Mouse (Mus musculus) G1E (cell line): ENCODE data around the gene Slc4a4. TPM values are rescaled to one million over a fixed set of nuclear protein-coding genes. Genes with fewer than 3 reads are reported as not detected.

Source experiments
- ATAC-seq: 2 replicates; pipeline ENCODE4 v1.8.0; 2016; ENCODE audit warnings: mild to moderate bottlenecking; ENCODE audit not compliant: insufficient number of reproducible peaks, poor library complexity, low FRiP score, severe bottlenecking; ENCODE audit errors: extremely low read depth
- DNase-seq: peaks from one replicate; pipeline ENCODE4 v3.0.0; 2012; ENCODE audit warnings: low spot score
- H3K27me3 ChIP-seq: 2 replicates; pipeline ENCODE4 v1.6.1; 2012; ENCODE audit warnings: mild to moderate bottlenecking, low read length, inconsistent platforms; ENCODE audit not compliant: insufficient read depth
- H3K36me3 ChIP-seq: replicated peaks from 2 replicates; pipeline ENCODE3; 2012; ENCODE audit warnings: mild to moderate bottlenecking, inconsistent platforms
- H3K4me1 ChIP-seq: 2 replicates; pipeline ENCODE4 v1.6.1; 2012; ENCODE audit warnings: low read depth, low read length, inconsistent platforms, mixed read lengths; ENCODE audit not compliant: insufficient read depth
- H3K4me3 ChIP-seq: 2 replicates; pipeline ENCODE4 v1.5.1; 2012; ENCODE audit warnings: low read depth, mild to moderate bottlenecking, inconsistent platforms, low read length, moderate library complexity, mixed read lengths
- H3K9me3 ChIP-seq: replicated peaks from 2 replicates; pipeline ENCODE4 v1.6.1; 2012; ENCODE audit warnings: inconsistent platforms
- CTCF ChIP-seq: IDR thresholded peaks from 2 replicates; pipeline ENCODE4 v1.5.1; 2012; ENCODE audit warnings: low read depth, low read length, inconsistent platforms, mixed read lengths
- GATA1 ChIP-seq: IDR thresholded peaks from 2 replicates; pipeline ENCODE4 v1.6.1; 2012; ENCODE audit warnings: borderline replicate concordance, low read length, inconsistent platforms, mixed read lengths
- GATA2 ChIP-seq: IDR thresholded peaks from 2 replicates; pipeline ENCODE4 v1.6.1; 2012; ENCODE audit warnings: low read depth, low read length, inconsistent platforms, borderline replicate concordance
- POLR2AphosphoS5 ChIP-seq: IDR thresholded peaks from 2 replicates; pipeline ENCODE4 v1.6.1; 2012; ENCODE audit warnings: low read depth, low read length, inconsistent platforms; ENCODE audit not compliant: insufficient replicate concordance
- TAL1 ChIP-seq: conservative IDR thresholded peaks from 2 replicates; pipeline ENCODE4 v1.6.1; 2012; ENCODE audit warnings: low read depth, low read length, inconsistent platforms, mixed read lengths
- polyA plus RNA-seq: library from polyadenylated mRNA; stranded (reverse); fragments of >175 nt; gene quantifications from 2 replicates; pipeline ENCODE4 v1.2.3, GENCODE M21; 2012
- total RNA-seq, 2 experiments: library from RNA; stranded (forward) in 1 of 2; stranded (reverse) in 1 of 2; fragments of 200-1000 nt in 1 of 2; fragments of >200 nt in 1 of 2; fragmentation: Nextera tagmentation in 1 of 2; gene quantifications; 2 replicates each; pipeline ENCODE4 v1.2.3; 2014 to 2017

Gene Slc4a4
- total and polyA plus RNA-seq, 3 experiments: 0.11 TPM; not detected in 2

- Histone ChIP-seq H3K27me3 (no peaks in the 10 kb centered on the region), H3K9me3 (peaks cover 19% of the 10 kb centered on the region), H3K36me3 (no peaks in the 10 kb centered on the region), H3K4me3 (no peak overlapping the region), H3K4me1 (no peaks in the 10 kb centered on the region)
- ATAC-seq: no peak
- no peak for DNase-seq
- no peak for TF ChIP-seq GATA1
Measured at GRCm38 (mm10) chr5:88972277-88972676, 85.7 kb downstream of the Slc4a4 start.

GRCm38 (mm10) chr5:88973130-88973529, 86.5 kb downstream of the Slc4a4 start:
- Histone ChIP-seq H3K4me1 (no peaks in the 10 kb centered on the region), H3K9me3 (peaks cover 18% of the 10 kb centered on the region), H3K36me3 (no peaks in the 10 kb centered on the region), H3K4me3 (no peak overlapping the region), H3K27me3 (no peaks in the 10 kb centered on the region)
- ATAC-seq (no peak), DNase-seq (no peak)
- TF ChIP-seq TAL1 (no peak), CTCF (no peak), POLR2AphosphoS5 (no peak), GATA2 (no peak), GATA1 (no peak)

- ATAC-seq (no peak), DNase-seq (no peak)
- Histone ChIP-seq H3K36me3 (no peaks in the 10 kb centered on the region), H3K4me1 (no peaks in the 10 kb centered on the region), H3K9me3 (peaks cover 12% of the 10 kb centered on the region), H3K27me3 (no peaks in the 10 kb centered on the region), H3K4me3 (no peak overlapping the region)
- TF ChIP-seq GATA1 (no peak), TAL1 (no peak), POLR2AphosphoS5 (no peak), GATA2 (no peak), CTCF (no peak)
Measured at GRCm38 (mm10) chr5:88975694-88976093, 89.1 kb downstream of the Slc4a4 start.

GRCm38 (mm10) chr5:88976428-88976827, 89.8 kb downstream of the Slc4a4 start:
- no peaks in the 10 kb centered on the region for H3K36me3 ChIP-seq
- H3K27me3 ChIP-seq: no peaks in the 10 kb centered on the region
- no peak for DNase-seq
- no peak for ATAC-seq
- TF ChIP-seq GATA1 (no peak), CTCF (no peak), GATA2 (no peak), POLR2AphosphoS5 (no peak), TAL1 (no peak)
- peaks cover 12% of the 10 kb centered on the region for H3K9me3 ChIP-seq
- no peak overlapping the region for H3K4me3 ChIP-seq
- H3K4me1 ChIP-seq: no peaks in the 10 kb centered on the region

- Histone ChIP-seq H3K27me3 (no peaks in the 10 kb centered on the region), H3K36me3 (no peaks in the 10 kb centered on the region), H3K4me1 (no peaks in the 10 kb centered on the region), H3K9me3 (peaks cover 20% of the 10 kb centered on the region), H3K4me3 (no peak overlapping the region)
- ATAC-seq (no peak), DNase-seq (no peak)
- no peak for TF ChIP-seq POLR2AphosphoS5
- TF ChIP-seq TAL1: no peak
Measured at GRCm38 (mm10) chr5:88980740-88981139, 94.1 kb downstream of the Slc4a4 start.

- ATAC-seq (no peak), DNase-seq (no peak)
- Histone ChIP-seq H3K27me3 (no peaks in the 10 kb centered on the region), H3K4me1 (no peaks in the 10 kb centered on the region), H3K4me3 (no peak overlapping the region), H3K9me3 (peaks cover 22% of the 10 kb centered on the region), H3K36me3 (no peaks in the 10 kb centered on the region)
- TF ChIP-seq TAL1 (no peak), POLR2AphosphoS5 (no peak), GATA1 (no peak), GATA2 (no peak), CTCF (no peak)
Measured at GRCm38 (mm10) chr5:88981243-88982014, 94.8 kb downstream of the Slc4a4 start.
